Mouse (Mus musculus): ENCODE measurements at regions not wholly inside any gene's neighbourhood (a gene's known extent, or its start where the extent isn't known, plus 50 kb on each side); places are given as distances from the start of the nearest gene placed in this dataset.

DNA sequence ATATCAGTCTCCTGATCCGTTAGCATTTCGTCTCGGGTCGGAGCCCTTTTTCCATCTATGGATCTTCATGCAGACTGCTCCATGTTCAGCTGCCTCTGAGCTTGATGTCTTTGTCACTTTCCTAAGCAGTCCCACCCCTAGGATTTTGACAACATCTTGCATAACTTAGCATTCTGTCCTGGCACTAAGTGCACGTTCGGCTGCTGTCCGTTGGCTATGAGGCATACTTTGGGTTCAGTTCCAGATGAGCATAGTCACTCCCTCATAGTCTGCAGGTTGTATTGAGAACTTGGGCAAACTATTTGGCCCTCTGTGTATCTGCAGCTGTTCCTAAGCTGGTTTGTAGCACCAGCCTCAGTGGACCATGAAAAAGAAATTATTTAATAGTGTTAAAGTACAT, 72.3 kb upstream of the Commd8 start:
- TF ChIP-seq GATA1 (IDR thresholded peaks at IDR 0.05; ENCODE audit: low read length): no peak
- no peak for TF ChIP-seq TAL1 (IDR thresholded peaks at IDR 0.05; ENCODE audit: low read length)

All from erythroblast, embryonic 14.5 days (primary cell).